Mouse (Mus musculus): ENCODE results near the gene Bcl7b. TPM values are rescaled to one million over a fixed set of nuclear protein-coding genes. Genes with fewer than 3 reads are reported as not detected.

The Bcl7b gene
- total RNA-seq, 2 experiments from 2014 or later, result 72.6 to 77.5 TPM

DNA sequence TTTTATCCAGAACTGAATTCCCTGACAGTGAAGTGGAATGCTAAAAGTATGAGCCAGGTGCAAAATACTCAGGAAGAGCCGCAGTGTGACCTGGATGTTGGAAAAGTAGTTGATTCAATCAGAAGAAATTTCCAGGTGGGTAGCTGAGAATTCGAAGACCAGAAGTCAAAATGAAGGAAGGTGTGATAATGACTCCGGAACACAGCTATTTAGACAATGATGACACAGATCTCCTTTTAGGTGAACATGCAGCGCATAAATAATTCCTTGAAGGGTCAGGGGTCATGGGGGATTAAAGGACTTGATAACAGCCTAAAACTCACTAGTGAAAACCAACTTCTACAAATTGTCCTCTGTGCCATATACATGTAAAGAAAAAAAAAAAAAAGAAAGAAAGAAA, 614 bp upstream of the Bcl7b start:
- no peak for DNase-seq

DNA sequence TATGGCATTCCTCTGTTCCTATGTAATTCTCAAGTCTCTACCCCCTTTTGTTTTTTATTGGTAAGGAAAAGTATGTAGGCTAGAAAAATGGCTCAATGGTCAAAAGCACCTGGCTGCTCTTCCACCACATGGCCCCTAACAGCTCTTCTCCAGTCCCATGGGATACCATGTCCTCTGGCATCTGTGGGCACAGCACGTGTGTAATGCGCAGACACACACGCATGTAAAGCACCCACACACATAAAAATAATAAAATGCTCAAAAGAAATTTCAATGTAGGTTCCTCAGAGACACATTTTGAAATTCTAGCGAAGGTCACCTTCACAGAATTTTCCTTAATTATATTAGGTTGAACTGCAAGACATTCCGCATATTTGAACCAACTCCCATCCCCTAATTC, 1.4 kb downstream of the Bcl7b start:
- DNase-seq, result no peak

DNA sequence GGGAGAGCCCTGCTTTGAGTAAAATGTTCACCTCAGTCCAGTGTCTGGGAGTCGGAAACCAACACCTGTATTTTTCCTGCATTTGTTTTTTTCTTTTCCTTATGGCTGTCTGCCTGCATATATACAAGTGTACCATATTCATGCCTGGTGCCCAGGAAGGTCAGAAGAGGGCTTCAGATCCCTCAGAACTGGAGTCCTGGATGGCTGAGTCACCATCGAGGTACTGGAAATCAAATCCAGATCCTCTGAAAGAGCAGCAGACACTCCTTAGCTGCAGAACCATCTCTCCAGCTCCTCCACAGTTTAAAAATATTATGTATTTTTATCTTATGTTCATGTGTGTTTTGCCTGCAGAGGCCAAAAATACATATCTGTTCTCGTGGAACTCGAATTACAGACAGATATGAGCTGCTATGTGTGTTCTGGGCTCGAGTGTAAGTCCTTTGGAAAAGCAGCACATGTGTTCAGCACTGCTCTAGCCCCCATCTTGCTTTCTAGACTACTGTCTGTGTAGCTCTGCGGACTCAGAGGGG, 3.7 kb downstream of the Bcl7b start:
- no peak for DNase-seq

DNA sequence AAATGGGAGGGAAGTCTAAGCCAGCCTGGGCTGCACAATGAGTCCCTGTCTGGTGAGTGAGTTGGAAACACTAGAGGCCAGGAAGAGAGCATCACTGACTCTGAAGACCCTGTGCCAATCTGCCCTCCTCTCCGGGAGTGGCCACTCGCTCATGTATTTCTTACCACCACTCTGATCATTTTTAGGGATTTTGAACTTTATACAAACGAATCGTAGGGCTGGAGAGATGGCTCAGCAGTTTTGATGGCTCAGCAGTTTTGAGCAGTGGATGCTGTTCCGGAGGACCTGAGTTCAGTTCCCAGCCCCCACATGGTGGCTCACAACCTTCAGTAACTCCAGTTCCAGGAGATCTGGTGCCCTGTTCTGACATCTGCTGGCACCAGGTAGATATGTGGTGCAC, 4.9 kb downstream of the Bcl7b start:
- DNase-seq, result no peak

DNA sequence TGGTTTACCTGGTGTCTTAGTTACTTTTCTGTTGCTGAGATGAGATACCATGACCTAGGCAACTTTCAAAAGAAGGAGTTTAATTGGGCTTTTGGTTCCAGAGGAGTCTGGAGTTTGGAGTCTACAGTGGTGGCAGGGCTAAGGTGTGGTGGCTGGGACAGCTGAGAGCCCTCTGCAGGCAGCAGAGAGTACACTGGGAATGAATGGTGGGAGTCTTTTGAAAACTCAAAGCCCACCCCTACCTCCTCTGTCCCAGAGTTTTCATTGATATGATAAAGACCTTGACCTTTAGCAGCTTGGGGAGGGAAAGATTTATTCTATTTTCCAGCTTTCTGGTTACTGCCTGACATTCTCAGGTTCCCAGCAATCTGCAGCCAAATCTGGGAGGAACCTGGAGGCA, 7.0 kb downstream of the Bcl7b start:
- no peak for DNase-seq

DNA sequence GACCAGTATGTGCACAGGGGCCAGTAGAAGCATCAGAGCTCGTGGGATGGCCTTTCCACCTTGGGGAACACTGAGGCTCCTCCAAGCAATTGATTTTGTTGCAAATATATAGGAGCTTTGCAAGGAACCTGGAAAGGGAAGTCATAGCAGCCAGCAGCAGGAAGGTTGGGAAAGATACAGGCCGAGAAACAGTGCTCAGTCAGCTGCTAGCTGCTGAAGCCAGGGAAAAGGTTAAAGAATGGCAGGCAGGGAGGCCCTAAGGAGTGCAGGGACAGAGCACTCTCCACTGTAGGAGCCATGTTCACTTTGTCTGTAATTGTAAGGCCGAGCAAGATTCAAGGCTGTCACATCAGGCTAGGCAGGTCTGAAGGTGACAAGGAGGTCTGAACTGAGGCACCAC, 10.4 kb downstream of the Bcl7b start:
- no peak for DNase-seq

DNA sequence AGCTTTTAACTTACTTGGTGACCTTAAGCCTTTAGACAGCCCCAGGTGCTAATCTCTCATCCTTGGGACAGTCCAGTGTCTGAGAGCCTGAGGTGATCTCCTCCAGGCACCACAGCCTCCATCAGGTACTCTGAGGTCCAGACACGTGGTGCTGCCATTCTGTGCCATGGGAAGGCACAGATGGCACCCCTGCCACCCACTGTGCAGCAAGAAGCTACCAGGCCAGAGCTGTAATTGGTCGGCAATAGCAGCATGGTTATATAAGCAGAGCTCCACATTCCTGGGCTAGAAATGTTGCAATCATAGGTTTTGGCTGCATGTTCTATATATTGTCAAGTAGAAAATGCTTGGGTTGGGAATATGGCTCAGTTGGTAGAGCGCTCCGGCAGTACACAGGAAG, 10.9 kb downstream of the Bcl7b start:
- DNase-seq, result no peak

DNA sequence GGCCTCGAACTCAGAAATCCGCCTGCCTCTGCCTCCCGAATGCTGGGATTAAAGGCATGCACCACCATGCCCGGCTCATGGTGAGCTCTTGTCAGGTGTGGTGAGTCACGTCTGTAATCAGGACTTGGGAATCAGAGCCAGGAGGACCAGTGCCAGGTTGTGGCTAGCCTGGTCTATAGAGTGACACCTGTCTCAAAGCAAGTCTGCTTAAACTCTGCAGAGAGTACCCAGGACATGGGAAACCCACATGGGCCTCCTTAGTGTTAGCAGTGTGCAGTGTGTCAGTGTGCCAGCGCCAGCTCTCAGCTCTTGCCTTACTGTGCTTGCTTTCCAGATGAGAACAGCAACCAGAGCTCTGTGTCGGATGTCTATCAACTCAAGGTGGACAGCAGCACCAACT, 11.5 kb downstream of the Bcl7b start:
- no peak for DNase-seq

DNA sequence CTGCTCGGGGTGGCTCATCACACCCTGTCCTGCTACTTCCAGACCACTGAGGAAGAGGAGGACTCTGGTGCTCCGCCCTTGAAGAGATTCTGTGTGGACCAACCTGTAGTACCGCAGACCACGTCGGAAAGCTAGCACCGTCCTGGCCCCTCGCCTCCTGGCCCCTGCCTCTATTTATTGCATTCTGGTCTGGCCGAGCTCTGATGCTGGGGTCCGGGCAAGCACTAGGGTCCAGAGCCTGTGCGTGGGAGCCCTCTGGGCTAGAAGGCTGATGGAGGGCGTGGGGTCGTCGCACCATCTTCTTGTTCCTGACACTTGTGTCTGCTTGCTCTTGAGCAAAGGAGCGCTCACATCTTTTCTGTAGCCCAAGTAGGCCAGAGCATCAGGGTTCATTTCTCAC, 12.7 kb downstream of the Bcl7b start:
- no peak for DNase-seq

DNA sequence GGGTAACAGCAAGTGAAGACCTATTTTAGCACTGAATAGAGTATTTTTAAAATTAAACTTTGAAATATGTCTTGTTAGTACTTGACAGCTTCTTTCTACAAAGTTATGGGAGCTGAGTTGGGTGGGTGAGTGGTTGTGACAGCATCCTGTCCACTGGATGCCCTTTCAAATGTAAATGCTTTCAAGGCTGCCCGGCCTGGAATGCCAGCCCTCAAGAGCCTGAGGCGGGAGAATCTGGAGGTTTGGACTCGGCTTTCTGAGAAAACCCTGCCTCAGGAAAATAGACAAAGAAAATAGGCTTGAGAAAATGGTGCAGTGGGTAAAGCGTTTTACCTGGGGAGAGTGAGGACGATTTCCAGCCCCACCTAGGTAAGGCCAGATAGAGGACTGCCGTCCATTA, 13.7 kb downstream of the Bcl7b start:
- no peak for DNase-seq

DNA sequence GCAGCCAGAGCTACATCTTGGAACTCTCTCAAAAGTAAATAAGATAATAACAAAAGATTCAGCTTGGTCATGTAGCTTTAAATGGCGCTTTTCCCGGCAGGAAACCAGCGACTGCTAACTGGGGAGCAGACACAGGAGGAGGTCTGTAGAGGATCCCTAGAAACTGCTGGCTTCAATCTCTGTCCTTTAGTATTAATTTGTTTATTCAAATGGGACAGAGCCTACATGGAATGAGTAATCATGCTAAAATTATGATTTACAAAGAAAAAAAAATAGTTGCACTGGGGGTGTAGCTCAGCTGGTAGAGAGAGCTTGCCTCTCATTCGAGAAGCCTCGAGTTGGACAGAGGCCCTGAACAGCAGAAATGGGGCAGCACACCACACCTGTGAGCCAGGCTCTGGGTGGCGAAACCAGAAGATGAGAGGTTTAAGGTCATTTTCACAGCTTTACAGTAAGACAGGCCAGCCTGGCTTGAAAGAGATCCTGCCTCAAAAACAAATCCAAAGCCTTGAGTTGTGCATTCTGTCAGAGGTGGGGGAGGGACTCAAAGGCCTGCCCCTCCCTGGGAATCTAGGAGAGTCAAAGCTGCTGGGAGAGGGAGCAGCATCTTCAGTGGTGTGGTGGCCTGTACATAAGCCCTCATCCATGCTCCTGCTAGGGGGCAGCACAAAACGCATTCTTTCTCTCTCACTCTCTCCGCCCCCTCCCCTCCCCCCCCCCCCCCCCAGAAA, 15.2 kb downstream of the Bcl7b start:
- no peak for DNase-seq

DNA sequence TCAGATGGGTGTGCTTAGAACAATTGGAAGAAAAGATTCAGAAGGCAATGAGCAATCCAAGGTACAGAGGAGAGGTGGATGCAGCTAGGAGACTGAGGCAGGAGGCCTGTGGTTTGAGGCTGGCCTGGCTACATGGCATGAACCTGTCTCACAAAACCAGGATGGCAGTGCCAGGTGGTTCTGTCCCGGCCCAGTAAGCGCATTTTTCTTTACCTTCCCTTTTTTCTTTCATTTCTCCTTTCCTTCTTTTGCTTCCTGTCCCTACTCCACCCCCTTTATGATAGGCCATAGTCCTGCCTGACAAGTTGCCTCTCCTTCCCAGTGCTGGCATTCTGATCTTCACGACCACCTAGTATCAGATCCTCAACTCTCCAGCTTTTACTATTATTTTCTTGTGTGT, 16.9 kb downstream of the Bcl7b start:
- DNase-seq, result no peak

DNA sequence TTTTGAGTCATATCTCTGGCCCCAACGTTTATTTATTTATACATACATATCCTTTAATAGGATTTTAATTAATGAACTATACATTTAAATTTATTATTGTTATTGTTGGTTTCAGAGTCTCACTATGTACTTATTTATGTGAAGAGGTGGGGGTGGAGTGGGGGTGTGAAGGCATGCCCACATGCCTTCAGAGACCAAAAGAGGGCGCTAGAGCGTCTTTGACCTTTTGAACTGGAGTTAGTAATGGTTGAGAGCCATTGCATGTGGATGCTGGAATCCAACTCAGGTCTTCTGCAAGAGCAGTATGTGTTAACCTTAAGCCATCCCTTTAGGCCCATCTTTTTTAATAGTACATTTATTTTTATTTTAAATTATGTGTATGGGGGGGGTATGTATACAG, 17.5 kb downstream of the Bcl7b start:
- DNase-seq, result peak in 1 of 2 experiments; percentile 41

DNA sequence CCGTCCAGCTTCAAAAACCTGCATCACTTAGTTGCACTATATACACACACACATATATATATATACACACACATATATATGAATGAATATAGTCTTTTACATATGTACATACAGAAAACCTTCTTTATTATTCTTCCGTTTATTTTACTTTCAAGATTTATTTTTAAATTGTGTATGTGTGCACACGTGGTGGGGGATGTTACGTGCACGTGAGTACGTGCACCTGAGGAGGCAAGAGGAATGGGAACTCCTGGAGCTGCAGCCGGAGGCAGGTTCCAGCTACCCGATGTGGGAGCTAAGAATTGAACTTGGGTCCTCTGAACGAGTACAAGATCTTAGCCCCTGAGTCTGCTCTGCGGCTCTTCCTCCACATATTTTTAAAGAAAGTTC, 18.1 kb downstream of the Bcl7b start:
- DNase-seq, result no peak

DNA sequence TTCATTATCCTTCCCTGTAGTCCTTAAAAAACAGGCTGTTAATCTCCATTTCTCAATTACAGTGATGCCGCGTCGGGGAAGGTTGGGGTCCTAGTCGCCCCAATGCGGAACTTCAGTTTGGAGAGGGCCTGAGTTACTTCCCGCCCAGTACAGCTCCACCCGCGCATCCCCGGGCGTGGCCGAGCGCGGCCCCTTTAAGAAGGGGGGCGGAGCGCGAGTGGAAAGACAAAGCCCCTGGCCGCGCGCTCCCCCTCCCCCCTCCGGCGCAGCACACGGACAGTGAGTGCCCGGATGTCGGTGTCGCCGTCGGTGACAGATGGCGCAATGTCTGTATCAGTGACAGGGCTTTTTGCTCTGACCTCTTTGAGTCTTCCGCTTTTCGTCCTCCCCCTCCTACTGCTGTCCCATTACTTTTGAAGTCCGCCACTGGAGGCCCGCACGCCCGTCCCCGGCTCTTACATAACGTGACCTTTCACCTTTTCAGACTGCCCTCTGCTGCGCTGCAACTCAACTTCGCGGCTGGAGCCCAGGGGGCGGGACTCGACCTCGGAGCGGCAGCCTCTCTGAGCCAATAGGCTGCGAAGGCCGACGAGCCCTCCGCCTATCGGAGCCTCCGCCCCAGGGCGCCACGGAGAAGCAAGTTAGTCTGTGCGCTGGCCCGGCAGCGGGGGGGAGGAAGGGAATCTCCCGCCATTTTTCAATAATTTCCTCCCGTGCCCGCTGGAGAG, 18.7 kb downstream of the Bcl7b start, which contains the start of gene Baz1b:
TSS of gene Baz1b (plus strand) at position 644 of the 728 bp plus-strand sequence.
- peak; percentile 99 for DNase-seq

DNA sequence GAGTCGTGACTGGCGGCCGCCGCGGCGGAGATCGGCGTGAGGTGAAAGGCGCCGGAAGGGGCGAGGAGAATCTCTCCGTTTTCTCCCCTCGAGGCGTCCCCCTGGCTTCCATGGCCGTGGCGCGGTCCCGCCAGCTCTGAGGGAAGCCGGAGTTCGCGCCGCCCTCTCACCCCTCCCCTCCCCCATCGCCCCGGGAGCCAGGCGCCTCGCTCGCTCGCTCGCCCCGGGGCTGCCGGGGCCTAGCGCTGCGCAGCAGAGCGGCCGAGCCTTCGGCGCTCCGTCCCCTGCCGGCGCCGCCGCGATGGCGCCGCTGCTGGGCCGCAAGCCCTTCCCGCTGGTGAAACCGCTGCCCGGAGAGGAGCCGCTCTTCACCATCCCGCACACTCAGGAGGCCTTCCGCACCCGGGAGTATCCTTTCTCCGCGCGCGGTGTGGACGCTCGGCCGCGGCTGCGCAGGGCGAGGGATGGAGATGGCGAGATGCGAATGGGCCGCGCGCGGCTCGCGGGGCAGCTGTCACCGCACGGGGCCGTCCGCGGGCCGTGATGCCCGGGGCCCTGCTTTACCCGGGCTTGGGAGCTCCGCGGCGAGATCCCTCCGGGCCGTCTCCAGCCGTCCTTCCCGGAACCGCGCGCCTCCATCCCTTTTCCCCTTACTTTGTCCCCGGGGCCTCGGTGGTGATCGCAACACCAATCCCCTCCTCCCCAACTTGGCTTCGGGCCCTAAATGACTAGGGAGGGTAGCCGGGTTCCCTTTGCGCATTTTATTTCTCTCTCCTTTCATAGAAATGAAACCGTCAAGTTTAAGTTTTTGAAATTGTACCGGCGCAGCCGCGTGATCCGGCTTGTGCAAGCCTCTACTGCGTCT, 19.5 kb downstream of the Bcl7b start:
- DNase-seq, result peak; percentile 82 to 91

DNA sequence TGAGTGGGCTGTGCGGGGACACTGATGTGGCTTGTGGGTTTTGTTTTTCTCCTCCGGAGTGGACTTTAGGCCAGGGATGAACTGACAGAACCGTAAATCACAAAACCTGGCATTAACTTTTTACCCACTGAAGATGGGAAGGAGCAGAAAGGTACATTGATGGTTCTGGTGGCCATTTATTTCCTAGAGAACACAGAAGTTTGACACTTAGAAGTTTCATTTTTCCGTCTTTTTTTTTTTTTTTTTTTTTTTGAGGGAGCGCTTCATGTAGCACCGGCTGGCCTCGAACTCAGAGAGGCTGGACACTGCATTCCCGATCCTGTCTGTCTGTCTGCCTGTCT, 20.1 kb downstream of the Bcl7b start:
- DNase-seq, result no peak

DNA sequence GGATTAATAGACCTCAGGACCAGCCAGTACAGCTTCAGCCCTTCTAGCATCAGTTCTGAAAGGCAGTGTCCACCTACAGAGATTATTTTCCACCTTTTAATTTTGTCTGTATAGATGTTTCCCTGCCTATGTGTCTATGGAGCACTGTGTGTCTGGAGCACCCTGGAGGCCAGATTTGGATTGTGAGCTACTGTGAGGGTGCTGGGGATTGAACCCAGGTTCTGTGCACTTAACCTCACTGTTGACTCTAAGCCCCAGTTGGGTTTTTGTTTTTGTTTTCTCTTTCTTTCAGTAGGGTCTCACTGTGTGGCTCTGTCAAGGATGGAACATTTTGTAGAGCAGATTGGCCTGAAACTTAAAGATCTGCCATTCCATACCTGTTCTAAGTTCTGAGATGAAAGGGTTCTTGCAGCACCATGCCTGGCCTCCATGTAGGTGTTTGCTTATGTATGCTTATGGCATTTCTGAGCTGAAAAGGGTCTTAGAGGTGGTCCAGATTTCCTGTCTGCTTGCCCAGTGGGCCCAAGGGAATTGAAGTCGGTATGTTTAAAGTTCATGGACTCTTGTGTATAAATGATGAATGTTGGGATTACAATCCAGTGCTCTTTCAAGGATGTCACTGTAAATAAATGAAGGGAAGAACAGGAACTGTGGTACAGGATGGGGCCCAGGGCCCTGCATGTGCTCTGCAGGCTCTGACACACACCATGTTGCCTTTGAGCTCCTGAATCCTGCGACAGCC, 21.4 kb downstream of the Bcl7b start:
- DNase-seq, result no peak

DNA sequence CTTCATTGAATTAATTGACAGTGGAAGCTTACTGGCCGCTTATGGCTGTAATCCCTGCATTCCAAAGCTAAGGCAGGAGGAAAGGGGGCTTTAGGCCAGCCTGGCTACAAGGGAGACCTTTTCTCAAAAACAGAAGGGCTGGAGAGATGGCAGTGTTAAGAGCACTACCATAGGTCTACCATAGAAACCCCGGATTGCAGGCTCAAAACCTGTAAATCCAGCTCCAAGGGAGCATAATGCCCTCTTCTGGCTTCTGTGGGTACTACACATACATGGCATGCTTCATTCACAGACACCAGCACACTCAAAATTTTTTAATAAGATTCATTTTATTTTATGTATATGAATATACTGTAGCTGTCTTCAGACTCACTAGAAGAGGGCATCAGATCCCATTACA, 23.5 kb downstream of the Bcl7b start:
- DNase-seq, result peak; percentile 41 to 69

DNA sequence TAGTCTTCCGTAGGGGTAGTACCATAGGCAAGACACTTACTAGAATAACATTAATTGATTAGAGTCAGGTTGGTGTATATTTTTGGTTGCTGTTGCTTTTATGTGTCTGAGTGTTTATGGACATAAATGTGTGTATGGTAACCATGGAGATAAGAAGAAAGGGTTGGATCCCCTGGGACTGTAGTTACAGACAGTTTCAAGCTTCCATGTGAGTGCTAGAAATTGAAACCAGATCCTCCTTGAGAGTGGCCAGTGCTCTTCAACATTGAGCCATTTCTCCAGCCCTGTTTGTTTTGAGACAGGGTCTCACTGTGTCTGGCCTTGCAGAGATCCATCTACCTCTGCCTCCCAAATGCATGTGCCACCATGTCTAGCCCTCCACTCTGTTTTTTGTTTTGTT, 24.3 kb downstream of the Bcl7b start:
- no peak for DNase-seq

DNA sequence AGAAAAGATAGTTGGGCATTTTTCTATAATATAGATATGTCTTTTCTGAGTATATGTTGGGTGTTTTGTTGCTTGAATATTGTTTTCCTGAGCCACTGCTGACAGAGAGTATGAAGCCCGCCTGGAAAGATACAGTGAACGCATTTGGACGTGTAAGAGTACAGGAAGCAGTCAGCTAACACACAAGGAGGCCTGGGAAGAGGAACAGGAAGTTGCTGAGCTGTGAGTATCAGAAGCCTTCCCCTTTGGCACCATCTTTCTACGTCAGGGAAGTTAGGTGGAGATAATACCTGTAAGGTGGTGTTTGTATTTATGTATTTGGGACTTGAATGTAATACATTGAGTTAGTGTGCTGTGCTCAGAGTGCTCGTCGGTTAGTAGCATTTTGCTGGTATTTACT, 28.3 kb downstream of the Bcl7b start:
- DNase-seq, result no peak

DNA sequence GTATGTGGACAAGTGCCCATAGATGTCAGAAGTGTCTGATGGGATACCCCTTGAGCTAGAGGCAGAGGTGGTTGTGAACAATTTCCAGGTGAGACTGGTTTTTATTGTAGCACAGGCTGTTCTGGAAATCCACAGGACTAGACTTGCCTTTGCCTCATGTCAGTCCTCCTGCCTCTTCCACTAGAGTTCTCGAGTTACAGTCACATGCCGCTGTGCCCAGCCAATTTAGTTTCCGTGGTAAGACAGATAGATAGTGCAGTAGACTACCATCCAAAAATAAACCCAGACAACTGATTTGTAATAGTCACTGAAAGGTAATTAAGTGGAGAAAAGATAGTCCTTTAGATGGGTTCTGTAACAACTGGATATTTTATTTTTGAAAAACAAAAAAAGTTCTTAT, 34.7 kb downstream of the Bcl7b start:
- no peak for DNase-seq

Data from adrenal gland, postnatal 36 days (tissue).